Mouse (Mus musculus) c-Kit-positive CD71-positive TER-119-positive erythroid progenitor cells, embryonic 14.5 days (primary cell): Measurements from ENCODE around the gene Fhit.
"Not testable (repeated sequence)": the region's sequence is repeated elsewhere in the genome, so short reads cannot be mapped to it uniquely, and the experiment has no call there.

Source experiments
- DNase-seq: peaks from one replicate; pipeline ENCODE4 v3.0.0-alpha.2; 2013; ENCODE audit warnings: low spot score

Gene Fhit

DNA sequence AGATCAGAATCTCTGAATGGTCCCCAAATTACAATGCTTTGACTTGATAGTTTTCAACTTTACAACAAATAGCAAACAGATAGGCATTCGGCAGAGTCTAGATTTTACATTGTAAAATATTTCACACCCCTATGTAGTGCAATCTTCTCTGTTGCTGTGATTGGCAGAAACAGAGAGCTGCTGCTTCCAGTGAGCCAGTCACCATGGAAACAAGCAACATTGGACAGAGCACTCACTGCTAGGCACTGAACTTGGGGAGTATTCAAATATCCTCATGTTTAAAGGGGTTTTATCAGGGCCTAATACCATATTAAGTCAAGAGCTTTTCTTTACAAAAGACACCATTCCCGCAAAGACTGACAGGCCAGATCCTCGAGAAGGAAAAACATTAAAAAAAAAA lies 1187.4 kb downstream of the Fhit start:
- DNase-seq: no peak

DNA sequence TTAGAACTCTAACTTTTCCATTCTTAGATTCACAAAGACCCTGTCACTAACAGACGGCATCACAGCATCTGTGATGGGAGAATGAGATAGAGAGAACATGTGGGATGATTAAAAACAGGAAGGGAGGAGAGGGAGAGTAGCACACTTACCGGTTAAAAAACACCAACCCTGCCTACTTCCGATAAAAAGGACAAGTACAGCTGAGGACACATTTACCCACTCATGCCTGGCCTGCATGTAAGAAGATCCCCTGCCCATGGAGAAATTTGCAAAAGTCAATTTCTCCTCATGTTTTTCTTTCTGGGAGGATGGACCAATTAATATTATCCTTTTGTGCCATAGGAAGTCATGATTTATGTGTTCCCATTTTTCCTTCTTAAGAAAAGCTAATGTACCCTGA lies 1198.0 kb downstream of the Fhit start:
- no peak for DNase-seq

DNA sequence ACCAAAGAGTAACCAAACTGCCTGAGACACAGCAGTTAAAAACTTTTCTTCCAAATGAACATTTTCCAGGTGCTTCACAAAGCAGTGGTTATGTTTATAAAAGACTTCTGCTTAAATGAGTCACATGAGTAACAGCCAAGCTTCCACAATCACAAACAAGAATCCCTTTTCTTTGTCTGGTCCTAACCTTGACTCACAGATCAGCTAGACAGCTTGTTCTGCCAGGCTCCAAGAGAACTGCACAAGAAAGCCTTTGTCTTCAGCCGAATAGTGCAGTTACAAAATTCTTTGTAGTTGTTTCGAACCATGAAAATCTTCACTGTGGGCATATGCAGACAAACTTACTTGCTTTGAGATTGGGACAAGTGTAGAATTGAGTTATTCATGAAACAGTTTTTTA lies 1201.4 kb downstream of the Fhit start:
- no peak for DNase-seq

DNA sequence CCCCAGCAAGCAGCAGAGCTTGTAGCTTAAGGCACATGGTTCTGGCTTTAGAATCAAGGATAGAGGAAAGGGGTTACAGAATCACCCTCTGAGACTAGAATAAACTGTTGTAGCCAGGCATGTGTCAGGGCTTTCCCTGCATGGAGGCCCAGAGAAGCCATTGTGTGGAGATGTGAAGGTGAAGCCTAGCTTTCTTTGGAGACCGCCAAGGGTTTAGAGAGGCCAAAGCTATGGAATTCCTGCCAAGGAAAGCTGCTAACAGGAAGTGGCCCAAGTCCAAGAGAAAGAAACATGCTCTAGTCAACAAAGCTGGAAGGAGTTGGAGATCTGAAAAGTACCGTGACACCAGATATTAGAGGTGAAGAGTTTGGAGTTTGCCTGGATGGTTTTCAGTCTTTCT lies 1262.3 kb downstream of the Fhit start:
- DNase-seq: no peak

DNA sequence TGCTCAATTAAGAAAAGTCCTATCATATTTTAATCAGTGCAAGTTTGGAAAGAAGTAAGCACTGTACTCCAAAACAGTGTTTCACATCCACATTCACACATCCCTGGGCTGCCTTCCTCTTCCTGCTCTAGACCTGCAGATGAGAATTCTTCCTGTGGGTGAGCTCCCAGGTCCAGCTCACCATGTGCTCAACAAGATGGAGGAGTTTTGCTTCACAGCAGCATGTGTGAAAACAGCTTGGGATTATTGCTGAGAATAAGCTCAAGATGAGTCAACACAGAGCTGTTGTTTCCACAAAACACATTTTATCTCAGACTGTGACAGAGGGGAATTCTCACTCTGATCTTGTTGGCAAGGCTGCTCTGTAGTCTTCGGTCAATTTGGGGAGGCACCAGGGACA lies 1265.3 kb downstream of the Fhit start:
- no peak for DNase-seq

DNA sequence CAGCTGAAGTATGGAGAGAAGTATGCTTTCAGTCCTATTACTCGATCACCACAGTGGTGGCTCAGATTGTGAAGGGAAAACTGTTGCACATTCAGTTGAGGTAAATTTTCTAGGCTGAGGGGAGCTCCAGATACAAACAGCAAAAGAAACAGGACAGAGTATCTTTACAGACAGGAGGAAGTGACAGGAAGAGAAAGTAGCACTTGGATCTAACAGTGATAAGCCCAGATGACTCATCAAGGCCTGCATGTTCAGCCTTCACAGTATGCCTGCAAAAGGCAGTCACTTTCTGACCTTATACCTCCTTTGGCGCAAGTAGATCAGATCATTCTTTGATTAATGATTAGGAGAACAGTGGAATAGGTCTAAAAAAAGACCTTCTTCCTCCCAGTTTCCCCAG lies 1309.8 kb downstream of the Fhit start:
- DNase-seq: no peak

DNA sequence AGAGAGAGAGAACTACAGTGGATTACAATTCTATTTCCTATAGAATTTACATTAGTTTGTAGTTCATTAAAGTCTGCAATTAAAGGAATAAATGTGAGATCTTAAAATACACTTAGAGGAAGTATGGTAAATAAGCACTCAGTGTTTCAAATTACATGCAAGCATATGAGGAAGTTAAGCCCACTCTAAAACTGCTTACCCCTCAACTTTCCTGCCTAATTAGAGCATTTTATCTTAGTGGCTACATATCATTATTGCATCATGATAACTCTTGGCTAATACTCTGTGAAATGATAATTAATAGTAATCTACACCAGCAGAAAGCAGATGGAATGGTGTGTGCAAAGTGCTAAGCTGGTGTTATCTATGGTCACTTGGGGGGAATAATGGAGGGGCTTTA lies 1329.5 kb downstream of the Fhit start:
- DNase-seq: no peak

DNA sequence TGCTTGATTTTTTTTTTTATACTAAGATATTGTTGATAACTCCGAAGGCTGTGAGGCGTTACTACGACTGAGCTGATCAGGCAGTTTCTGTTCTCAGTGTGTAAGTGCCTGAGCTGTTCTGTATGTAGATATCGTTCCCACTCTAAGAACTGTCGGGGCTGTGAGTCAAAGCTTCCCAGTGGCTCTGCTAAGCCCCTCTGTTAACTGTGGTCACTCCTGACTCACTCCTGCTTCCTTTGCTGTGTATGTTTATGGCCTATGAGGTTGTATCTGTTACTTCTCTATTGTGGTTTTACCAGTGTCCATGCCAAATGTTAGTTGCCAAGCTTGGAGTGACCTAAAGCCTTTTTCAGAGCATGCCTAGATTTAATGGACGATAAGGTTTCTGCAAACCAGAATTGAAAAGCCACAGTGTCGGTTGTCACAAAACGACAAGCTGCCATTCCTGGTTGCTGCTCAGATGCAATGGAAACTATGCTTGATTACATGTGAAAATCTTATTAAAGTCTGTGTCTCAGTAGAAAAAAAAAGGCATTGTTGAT lies 1333.1 kb downstream of the Fhit start:
- not testable (repeated sequence) for DNase-seq

DNA sequence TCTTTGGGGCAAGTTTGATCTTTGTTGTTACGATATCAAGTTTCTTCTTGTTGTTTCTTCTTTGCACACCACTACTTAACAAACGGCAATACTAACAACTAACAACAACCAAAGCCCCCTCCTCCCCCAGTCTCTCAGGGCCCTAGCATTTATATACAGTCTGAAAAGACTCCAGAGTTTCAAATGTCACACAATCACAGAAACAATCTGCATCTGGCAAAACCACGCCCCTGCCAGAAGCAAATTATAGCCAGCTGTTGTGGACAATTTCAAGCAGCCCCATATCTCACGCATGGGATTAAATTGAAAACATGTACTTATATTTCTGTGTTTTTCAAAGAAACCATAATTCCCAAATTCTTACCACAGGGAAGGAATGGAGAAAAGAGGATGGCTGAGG lies 1345.9 kb downstream of the Fhit start:
- no peak for DNase-seq

DNA sequence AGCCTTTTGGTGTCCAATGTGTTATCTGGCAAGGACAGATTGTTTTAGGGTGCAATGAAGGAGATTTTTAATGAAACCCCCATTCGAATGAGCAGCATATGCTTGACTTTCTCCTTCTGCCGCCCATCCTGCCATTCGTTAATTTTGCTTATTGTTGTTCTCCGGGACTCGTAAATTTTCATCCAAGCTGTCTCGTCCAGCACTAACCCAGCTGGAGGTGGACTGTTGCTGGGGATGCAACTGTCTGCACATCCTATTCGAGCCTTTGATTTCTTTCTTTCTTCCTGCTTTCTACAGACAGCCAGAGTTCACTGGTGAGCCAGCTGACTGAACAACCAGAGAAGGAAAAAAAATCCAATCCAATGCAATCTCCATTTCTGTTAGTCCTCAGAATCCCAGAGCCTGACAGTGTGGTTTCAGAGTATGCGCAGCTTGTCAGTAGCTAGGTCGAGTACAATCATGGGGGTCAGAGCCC lies 1350.0 kb downstream of the Fhit start:
- DNase-seq: no peak

DNA sequence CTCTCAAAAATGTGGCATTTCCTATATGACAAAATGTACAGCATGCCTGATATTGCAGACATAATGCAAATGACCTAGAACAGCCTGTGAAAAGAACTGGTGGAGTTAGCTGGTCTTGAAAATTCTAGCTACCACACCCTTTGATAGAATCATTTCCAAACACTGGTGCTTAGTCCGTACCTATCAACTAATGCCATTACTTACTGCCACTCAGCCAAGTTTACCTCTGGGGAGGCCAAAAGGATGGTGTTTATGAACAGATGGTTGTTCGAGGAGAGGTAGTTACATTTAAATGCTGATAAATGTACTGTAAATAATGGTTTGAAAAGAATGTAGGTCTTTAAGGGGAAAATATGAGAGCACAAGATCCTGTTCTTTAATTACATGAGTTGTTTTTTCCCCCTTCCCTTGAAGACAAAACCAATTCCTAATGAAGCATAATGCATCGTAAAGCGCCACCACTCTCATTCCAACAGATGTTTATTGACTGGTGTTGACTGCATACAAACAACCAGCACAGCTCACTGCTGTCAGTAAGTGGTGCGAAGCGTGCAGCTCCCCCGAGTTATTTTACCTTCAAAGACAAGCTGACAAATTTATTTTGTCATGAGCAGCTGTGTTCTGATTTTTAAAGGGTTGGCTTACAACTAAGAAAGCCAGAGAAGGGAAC lies 1350.5 kb downstream of the Fhit start:
- DNase-seq: no peak

DNA sequence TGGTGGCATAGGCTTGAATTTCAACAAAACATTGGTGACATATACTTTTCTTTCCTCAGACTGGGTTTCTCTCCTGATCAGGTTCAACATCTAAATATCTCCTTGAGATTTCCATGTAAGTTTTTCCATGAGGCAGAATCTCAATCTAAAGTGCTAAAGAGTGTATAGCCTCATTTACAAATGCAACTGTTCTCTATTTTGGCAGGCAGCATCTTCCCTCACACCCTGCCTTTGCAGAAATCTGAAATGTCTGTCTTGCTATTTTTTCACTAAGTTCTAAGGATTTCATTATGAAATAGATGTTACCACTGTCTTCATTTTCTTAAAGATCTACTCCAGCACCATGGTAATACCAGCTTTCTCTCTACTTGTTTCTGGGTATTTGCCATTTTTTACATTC lies 1368.4 kb downstream of the Fhit start:
- DNase-seq: no peak

DNA sequence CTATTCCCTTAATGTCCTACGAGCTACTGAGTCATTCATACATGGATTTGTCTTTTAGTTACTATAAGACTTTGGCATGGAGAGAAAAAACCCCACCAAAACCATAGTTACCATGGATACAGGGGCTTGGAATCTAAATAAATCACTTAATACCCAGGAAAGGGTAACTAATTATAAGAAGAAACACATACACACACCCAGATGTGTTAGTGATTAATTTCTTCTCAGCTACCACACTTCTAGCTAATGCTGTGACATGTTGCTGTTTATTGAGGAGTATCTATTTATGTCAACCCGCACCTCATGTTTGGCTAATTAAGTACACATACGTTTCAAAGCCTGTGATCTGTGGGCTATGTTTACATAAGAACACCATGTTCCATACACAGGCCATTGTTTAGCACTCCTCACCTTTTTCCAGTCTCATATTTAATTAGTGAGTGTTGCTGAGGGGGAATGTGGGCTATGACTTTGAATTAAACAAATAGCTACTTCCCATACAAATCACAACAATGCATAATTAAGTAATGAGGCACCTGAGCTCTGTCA lies 1373.4 kb downstream of the Fhit start:
- no peak for DNase-seq

DNA sequence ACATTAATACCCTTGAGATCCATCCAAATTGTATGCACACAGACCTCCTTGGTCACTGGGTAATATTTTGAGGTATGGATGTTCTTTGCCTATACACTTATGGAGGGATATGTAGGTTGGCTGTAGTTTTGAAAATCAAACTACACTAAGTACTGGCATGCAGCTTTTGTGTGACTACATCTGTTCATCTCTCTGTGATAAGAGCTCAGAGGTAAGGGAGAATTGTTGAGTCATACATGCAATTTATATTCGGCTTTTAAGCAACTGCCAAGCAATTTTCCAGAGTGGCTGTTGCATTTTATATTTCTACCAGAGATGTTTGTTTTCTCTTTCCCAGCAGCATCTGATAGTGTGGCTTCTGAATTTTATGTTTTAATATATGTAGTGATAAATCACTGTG lies 1374.4 kb downstream of the Fhit start:
- no peak for DNase-seq

DNA sequence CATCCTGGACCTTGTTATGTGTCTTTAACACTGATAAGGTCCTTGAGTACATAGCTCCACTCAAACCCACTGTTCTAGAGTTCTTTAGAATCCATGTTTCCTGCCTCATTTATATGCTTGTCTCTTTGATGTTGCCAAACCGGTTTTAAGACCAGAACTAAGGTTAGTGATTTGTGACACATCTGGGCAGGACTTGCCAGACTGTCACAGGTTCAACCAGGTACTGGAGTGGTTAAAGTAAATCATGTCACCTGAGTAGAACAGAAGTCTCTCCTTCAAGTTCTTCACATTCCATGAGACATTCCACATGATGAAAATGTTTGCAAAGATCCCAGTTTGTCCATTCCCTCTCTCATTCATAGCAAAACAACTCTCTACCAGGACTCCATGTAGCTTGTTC lies 1376.0 kb downstream of the Fhit start:
- DNase-seq: no peak

DNA sequence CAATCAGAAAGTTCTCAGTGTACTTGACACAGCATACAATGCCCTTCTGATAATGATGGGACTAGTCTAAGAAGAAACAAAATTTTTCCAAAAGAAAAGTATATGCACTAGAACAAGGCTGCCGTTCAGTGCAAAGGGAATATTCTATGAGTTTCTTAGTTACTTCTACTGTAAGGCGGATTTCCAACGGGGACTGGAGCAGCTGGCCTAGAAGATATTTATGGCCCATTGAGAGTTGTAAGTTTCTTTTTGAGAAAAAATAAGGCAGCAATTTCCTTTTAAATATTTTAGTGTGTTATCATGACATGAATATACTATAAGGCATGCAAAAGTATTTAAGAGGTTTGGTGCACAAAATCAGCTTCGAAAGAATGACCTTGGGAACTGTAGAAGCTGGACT lies 1410.5 kb downstream of the Fhit start:
- no peak for DNase-seq

DNA sequence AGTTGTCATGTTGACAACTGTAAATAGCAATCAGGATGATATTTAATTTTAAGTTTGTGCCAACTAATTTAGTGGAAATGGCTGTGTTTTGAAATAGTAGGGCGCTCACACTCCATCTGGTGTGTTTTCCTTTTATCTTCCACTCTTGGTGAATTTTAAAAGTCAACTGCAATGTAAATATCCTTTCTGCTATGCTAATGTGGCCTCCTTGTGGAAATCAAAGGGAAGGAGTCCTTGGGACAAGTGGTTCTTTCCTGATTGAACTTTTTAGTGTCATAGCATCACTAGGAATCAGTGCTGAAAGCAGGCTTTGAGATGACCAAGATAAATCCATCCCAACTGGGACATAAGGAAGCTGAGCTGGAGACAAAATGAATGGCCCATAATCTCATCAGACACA lies 1413.1 kb downstream of the Fhit start:
- DNase-seq: no peak

DNA sequence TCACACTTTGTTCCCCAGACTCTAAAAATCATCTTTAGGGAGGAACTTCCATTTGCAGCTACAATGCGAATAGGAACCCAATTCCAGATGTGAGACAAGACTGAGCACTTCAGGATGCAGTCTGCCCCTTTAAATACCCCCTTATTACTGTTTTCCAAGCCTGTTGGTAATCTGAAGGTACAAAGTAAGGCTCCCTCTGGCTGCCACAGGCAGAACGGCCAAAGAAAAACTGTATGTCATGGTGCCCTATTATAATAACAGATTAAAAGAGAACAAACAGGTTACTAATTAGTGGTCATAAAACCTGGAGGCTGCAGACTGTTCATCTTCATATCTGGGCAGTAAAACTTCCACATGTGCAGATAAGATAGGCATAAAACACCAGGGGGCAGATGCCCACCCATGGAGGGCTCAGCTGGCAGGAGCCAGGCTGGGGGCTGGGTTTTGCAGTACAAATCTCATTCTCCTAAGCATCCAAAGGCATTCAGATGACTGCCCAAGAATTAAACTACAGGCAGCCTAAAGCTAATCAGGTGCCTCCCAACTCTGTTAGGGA lies 1439.8 kb downstream of the Fhit start:
- no peak for DNase-seq

DNA sequence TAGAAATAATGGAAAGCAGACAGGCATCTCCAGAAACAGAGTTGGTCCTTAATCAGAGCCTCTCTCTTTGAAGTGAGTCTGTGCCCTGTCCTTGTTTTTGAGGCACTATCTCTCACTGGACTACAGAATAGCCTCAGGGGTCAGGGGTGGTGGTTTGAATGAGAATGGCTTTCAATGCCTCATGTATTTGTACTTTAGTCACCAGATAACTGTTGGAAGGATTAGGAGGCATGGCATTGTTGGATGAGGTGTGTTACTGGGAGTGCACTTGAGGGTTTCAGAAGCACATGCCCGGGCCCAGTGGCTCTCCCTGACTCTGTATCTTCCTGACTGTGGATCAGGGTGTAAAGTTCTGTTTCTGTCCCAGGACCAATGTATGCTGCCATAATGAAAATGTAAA lies 1463.2 kb downstream of the Fhit start:
- DNase-seq: no peak

DNA sequence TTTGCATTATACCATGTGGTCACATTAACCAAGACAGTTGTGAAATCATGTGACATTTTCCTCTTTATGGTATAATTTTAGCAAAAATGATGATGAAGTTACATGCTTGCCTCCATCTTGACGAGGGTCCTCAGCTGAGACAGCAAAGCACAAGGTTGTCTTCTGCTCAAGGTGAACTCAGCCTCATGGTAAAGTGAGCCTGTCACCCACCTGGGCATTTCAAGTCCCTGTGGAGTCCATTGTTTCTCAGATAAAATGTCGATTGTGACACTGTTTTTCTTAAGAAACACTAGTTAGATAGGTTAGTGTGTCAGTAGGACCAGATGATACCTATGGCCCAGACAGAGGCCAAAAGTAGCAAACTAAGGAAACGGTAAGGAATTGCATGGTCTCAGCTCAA lies 1464.7 kb downstream of the Fhit start:
- DNase-seq: no peak

DNA sequence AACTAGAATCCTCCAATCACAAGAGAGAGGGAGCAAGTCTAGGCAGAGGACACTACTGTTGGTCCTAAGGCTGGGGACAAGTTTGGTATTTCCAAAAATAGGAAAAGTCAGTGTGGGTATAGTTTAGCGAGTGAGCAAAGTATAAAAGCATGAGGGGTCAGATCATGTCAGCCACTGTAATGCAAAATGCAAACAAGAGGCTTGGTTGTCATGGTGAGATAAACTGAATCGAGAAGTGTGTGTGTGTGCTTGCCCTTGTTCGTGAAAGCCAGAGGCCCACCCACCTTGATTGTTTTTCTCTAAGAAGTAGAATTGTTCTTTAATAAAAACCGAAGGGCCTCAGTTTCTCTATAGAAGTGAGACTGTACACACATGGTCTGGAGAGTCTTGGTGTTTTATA lies 1465.8 kb downstream of the Fhit start:
- DNase-seq: no peak

DNA sequence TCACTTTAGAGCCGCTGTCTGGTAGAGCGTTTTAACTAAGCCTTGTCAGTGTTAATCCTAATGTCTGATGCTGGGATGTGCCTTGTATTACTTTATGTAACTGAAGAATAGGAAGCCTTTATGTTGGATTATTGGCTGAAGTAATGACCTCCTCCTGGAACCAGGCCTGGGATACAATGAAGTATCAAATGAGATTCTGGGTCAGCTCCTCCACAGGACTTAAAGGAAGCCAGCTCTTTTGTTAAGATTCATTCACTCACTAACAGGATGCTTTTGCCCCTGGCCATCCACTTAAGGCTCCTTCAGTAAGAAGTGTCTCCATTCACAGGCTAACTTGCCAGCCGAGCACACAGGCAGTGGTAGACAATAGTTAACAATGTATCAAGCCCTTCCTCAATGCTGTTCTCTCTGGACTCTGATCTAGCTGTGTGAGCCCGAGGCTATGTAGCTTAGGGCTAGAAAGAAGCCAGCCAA lies 1466.6 kb downstream of the Fhit start:
- DNase-seq: no peak

DNA sequence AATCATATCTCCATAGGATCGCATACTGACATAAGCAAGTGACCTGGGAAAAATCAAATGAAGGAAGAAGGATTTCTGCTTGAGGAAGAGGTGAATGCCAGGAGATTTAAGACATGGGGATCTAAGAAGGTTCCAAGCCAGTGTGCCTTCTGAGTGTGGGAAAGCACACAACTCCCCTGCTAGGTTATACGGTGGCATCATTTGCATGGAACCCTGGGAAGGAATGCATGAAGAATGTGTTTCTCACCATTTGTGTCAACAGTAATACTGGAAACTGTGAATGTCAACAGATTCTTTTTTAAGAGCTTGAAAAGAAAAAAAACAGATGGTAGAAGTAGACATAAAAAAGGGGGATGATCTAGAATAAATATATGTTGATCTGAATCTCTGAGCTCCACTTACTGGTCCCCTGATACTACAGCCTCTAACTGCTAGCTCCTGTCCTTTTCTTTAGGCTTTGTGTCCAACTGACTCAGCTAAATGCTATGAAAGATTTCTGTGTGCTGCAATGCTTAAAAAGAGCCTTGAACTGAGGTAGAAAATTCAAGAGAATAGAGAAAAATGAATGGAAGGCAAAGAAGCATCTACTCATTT lies 1473.1 kb downstream of the Fhit start:
- DNase-seq: no peak
